Mouse (Mus musculus) embryonic facial prominence, embryonic 14.5 days (tissue): ENCODE data around the gene Cpt1b. TPM values are rescaled to one million over a fixed set of nuclear protein-coding genes. Genes with fewer than 3 reads are reported as not detected.
A peak's percentile ranks its signal among the peaks of the same experiment; 100 is the strongest.

Experiments
- ATAC-seq: fragments of 200-750 bp; cut with Nextera tagmentation; 2 replicates; pipeline ENCODE4 v1.8.0; 2017; ENCODE audit warnings: low read depth, moderate number of reproducible peaks, moderate TSS enrichment
- DNase-seq: peaks from one replicate; pipeline ENCODE4 v3.0.0-alpha.2; 2015; ENCODE audit warnings: low spot score
- H3K27ac ChIP-seq: fragments of 300-500 bp; sonication (generic); replicated peaks from 2 replicates; pipeline ENCODE4 v1.5.1; 2014; ENCODE audit warnings: low read depth, mild to moderate bottlenecking, low read length, moderate library complexity
- H3K27me3 ChIP-seq: fragments of 300-500 bp; sonication (generic); replicated peaks from 2 replicates; pipeline ENCODE4 v1.6.1; 2014; ENCODE audit warnings: low read length; ENCODE audit not compliant: control insufficient read depth, insufficient read depth
- H3K36me3 ChIP-seq: fragments of 300-500 bp; sonication (generic); 2 replicates; pipeline ENCODE4 v1.6.1; 2014; ENCODE audit warnings: low read length, mixed read lengths; ENCODE audit not compliant: control insufficient read depth, insufficient read depth
- H3K4me1 ChIP-seq: fragments of 300-500 bp; sonication (generic); 2 replicates; pipeline ENCODE4 v1.6.1; 2014; ENCODE audit warnings: antibody characterized with exemption, low read length; ENCODE audit not compliant: control insufficient read depth, insufficient read depth
- H3K4me2 ChIP-seq: fragments of 300-500 bp; sonication (generic); 2 replicates; pipeline ENCODE4 v1.6.1; 2014; ENCODE audit warnings: low read depth, mild to moderate bottlenecking, low read length, moderate library complexity, mixed read lengths
- H3K4me3 ChIP-seq: fragments of 300-500 bp; sonication (generic); 2 replicates; pipeline ENCODE4 v1.5.1; 2014; ENCODE audit warnings: low read depth, mild to moderate bottlenecking, low read length
- H3K9ac ChIP-seq: fragments of 300-500 bp; sonication (generic); 2 replicates; pipeline ENCODE4 v1.6.1; 2014; ENCODE audit warnings: low read depth, mild to moderate bottlenecking, low read length, moderate library complexity, mixed read lengths
- H3K9me3 ChIP-seq: fragments of 300-500 bp; sonication (generic); 2 replicates; pipeline ENCODE4 v1.6.1; 2016; ENCODE audit warnings: low read length; ENCODE audit not compliant: control insufficient read depth
- WGBS: fragments of 180-500 bp; shearing (Covaris S2); extraction: QIAGEN DNeasy Blood & Tissue Kit; methylation state at CpG from one replicate; pipeline ENCODE4 v1.1.7; 2014; 5-methylcytosine and 5-hydroxymethylcytosine counted together
- polyA plus RNA-seq: library from polyadenylated mRNA; unstranded; fragments of >200 nt; fragmentation: Nextera tagmentation; extraction: Ambion mirVana; gene quantifications from 2 replicates; pipeline ENCODE4 v1.2.1, GENCODE M21; 2014

The Cpt1b gene
- 3.9 and 7.7 TPM in 2 replicates for polyA plus RNA-seq

GRCm38 (mm10) chr15:89425711-89426121, at the start of gene Cpt1b:
Cpt1b (minus strand) TSS chr15:89425863.
- Histone ChIP-seq H3K36me3 (peaks cover 27% of the 10 kb centered on the region), H3K27ac (no peak within 1 kb of the TSS), H3K4me1 (peaks cover 13% of the 10 kb centered on the region), H3K4me2 (no peak within 1 kb of the TSS), H3K9ac (no peak within 1 kb of the TSS), H3K4me3 (no peak within 1 kb of the TSS), H3K9me3 (no peaks in the 10 kb centered on the region), H3K27me3 (no peaks in the 10 kb centered on the region)
- DNase-seq (no peak), ATAC-seq (no peak)
- 22% methylated on average over 6 of the region's 6 CpGs for WGBS

GRCm38 (mm10) chr15:89475293-89475600, 49.6 kb upstream of the Cpt1b start:
- ATAC-seq, result no peak
- Histone ChIP-seq H3K4me3 (peak overlapping the region; percentile 63), H3K9me3 (no peaks in the 10 kb centered on the region), H3K4me2 (peak overlapping the region; percentile 96), H3K27ac (no peak overlapping the region), H3K36me3 (no peaks in the 10 kb centered on the region), H3K27me3 (no peaks in the 10 kb centered on the region), H3K9ac (peak overlapping the region; percentile 76), H3K4me1 (peaks cover 12% of the 10 kb centered on the region)
- WGBS, result 89% methylated on average over 7 of the region's 7 CpGs
- no peak for DNase-seq

- Histone ChIP-seq H3K27me3 (no peaks in the 10 kb centered on the region), H3K9me3 (no peaks in the 10 kb centered on the region), H3K9ac (no peak overlapping the region), H3K4me2 (peak overlapping the region; percentile 96), H3K27ac (no peak overlapping the region), H3K36me3 (no peaks in the 10 kb centered on the region), H3K4me3 (no peak overlapping the region), H3K4me1 (peaks cover 12% of the 10 kb centered on the region)
- WGBS, result 92% methylated on average over 19 of the region's 19 CpGs
- DNase-seq (no peak), ATAC-seq (no peak)
Observed at GRCm38 (mm10) chr15:89474596-89475292, 49.1 kb upstream of the Cpt1b start.

GRCm38 (mm10) chr15:89473921-89474320, 48.3 kb upstream of the Cpt1b start:
- peaks cover 12% of the 10 kb centered on the region for H3K4me1 ChIP-seq
- ATAC-seq (no peak), DNase-seq (no peak)
- H3K4me2 ChIP-seq, result no peak overlapping the region
- H3K9ac ChIP-seq, result no peak overlapping the region
- no peaks in the 10 kb centered on the region for H3K27me3 ChIP-seq
- H3K4me3 ChIP-seq, result no peak overlapping the region
- no peak overlapping the region for H3K27ac ChIP-seq
- H3K9me3 ChIP-seq, result no peaks in the 10 kb centered on the region
- WGBS, result 99% methylated on average over 8 of the region's 8 CpGs
- H3K36me3 ChIP-seq, result no peaks in the 10 kb centered on the region

GRCm38 (mm10) chr15:89473370-89473769, 47.7 kb upstream of the Cpt1b start:
- DNase-seq (no peak), ATAC-seq (no peak)
- WGBS, result 76% methylated on average over 9 of the region's 9 CpGs
- no peak overlapping the region for H3K9ac ChIP-seq
- H3K4me1 ChIP-seq, result peaks cover 12% of the 10 kb centered on the region
- no peaks in the 10 kb centered on the region for H3K36me3 ChIP-seq
- H3K4me2 ChIP-seq, result no peak overlapping the region
- no peak overlapping the region for H3K4me3 ChIP-seq
- H3K27ac ChIP-seq, result no peak overlapping the region
- H3K27me3 ChIP-seq, result no peaks in the 10 kb centered on the region
- no peaks in the 10 kb centered on the region for H3K9me3 ChIP-seq

- Histone ChIP-seq H3K9me3 (no peaks in the 10 kb centered on the region), H3K4me2 (no peak overlapping the region), H3K4me1 (peaks cover 10% of the 10 kb centered on the region), H3K9ac (no peak overlapping the region), H3K27ac (no peak overlapping the region), H3K4me3 (no peak overlapping the region), H3K36me3 (no peaks in the 10 kb centered on the region), H3K27me3 (no peaks in the 10 kb centered on the region)
- 83% methylated on average over 4 of the region's 4 CpGs for WGBS
- DNase-seq (no peak), ATAC-seq (no peak)
Observed at GRCm38 (mm10) chr15:89471476-89471875, 45.8 kb upstream of the Cpt1b start.

- no peak for DNase-seq
- WGBS, result 23% methylated on average over 2 of the region's 2 CpGs
- Histone ChIP-seq H3K4me1 (no peaks in the 10 kb centered on the region), H3K9me3 (no peaks in the 10 kb centered on the region), H3K27me3 (no peaks in the 10 kb centered on the region), H3K9ac (no peak overlapping the region), H3K36me3 (no peaks in the 10 kb centered on the region), H3K27ac (no peak overlapping the region), H3K4me2 (no peak overlapping the region), H3K4me3 (no peak overlapping the region)
- ATAC-seq, result no peak
Observed at GRCm38 (mm10) chr15:89468577-89468976, 42.9 kb upstream of the Cpt1b start.

- no peak overlapping the region for H3K27ac ChIP-seq
- H3K4me2 ChIP-seq, result no peak overlapping the region
- H3K27me3 ChIP-seq, result no peaks in the 10 kb centered on the region
- 5% methylated on average over 1 of the region's 1 CpGs for WGBS
- no peaks in the 10 kb centered on the region for H3K4me1 ChIP-seq
- H3K9ac ChIP-seq, result no peak overlapping the region
- no peaks in the 10 kb centered on the region for H3K36me3 ChIP-seq
- peak; percentile 54 for DNase-seq
- ATAC-seq, result peak; percentile 77
- no peak overlapping the region for H3K4me3 ChIP-seq
- no peaks in the 10 kb centered on the region for H3K9me3 ChIP-seq
Observed at GRCm38 (mm10) chr15:89465052-89465451, 39.4 kb upstream of the Cpt1b start.
